Mouse (Mus musculus): Measurements from ENCODE around the gene Ankrd13b. TPM values are rescaled to one million over a fixed set of nuclear protein-coding genes. Genes with fewer than 3 reads are reported as not detected.

Ankrd13b gene
- polyA plus RNA-seq, 1 experiment from 2014 or later: 16.7 TPM

GRCm38 (mm10) chr11:77505291-77505980 lies 16.0 kb upstream of the Ankrd13b start:
- WGBS: 92% methylated on average over 22 of the region's 22 CpGs
- DNase-seq (ENCODE audit: low spot score): no peak
- H3K4me3 ChIP-seq: no peak overlapping the region

GRCm38 (mm10) chr11:77504377-77504776 lies 14.9 kb upstream of the Ankrd13b start:
- H3K4me3 ChIP-seq: no peak overlapping the region
- no peak overlapping the region for H3K27ac ChIP-seq
- peaks cover 54% of the 10 kb centered on the region for H3K4me1 ChIP-seq (replicated peaks)
- no peaks in the 10 kb centered on the region for H3K9me3 ChIP-seq
- H3K27me3 ChIP-seq (ENCODE audit: insufficient read depth, poor library complexity, severe bottlenecking): no peaks in the 10 kb centered on the region
- DNase-seq (ENCODE audit: low spot score): no peak
- WGBS: 95% methylated on average over 19 of the region's 19 CpGs
- peaks cover 94% of the 10 kb centered on the region for H3K36me3 ChIP-seq

More at GRCm38 (mm10) chr11:77505291-77505980, 16.0 kb upstream of the Ankrd13b start:
- Histone ChIP-seq H3K9me3 (no peaks in the 10 kb centered on the region), H3K4me1 (replicated peaks) (peaks cover 47% of the 10 kb centered on the region), H3K27ac (no peak overlapping the region), H3K27me3 (ENCODE audit: insufficient read depth, poor library complexity, severe bottlenecking) (no peaks in the 10 kb centered on the region), H3K36me3 (peaks cover 94% of the 10 kb centered on the region)

DNA sequence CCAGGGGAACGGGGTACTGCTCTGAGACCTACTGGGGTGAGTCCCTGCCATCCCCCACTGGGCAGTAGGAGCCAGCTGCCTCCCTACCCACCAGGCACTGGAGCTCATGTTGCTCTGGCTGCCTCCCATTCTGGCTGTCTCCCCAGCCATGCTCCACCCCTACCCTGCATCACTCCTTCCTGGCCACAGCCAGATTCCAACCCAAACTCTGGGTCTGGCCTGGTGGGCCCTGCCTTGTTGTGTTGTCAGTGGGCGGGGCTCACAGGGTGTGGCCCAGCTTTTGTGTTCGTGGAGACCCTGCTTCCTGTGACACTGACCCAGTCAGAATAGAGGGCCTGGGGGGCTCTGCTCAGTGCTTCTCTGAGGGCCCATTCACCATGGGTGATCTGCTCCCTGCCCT lies 14.0 kb upstream of the Ankrd13b start:
- Histone ChIP-seq H3K27me3 (ENCODE audit: insufficient read depth, poor library complexity, severe bottlenecking) (no peaks in the 10 kb centered on the region), H3K4me3 (no peak overlapping the region), H3K36me3 (peaks cover 94% of the 10 kb centered on the region), H3K4me1 (replicated peaks) (peaks cover 55% of the 10 kb centered on the region), H3K27ac (no peak overlapping the region), H3K9me3 (no peaks in the 10 kb centered on the region)
- WGBS: 63% methylated on average over 3 of the region's 3 CpGs
- DNase-seq (ENCODE audit: low spot score): no peak

DNA sequence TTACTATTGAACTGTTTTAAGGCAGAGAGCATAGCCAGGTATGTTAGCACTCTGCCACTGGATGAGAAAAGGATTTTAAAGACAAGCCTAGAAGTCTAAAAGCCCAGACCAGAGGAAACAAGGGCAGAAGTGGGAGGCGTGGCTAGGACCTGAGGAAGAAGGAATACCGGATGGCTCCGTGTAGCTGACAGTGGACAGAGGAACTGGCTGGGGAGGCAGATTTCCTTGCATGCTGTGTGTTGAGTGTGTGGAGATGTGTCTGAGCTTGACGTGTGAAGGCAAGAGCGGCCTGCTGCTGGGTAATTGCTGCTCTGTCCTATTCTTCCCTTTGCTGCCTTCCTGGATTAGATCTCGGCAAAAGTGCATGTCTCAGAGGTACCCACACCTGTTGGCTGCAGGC lies 13.0 kb upstream of the Ankrd13b start:
- peaks cover 91% of the 10 kb centered on the region for H3K36me3 ChIP-seq
- no peak for DNase-seq (ENCODE audit: low spot score)

GRCm38 (mm10) chr11:77501971-77502370 lies 12.5 kb upstream of the Ankrd13b start:
- no peak overlapping the region for H3K27ac ChIP-seq
- no peak overlapping the region for H3K4me3 ChIP-seq
- no peaks in the 10 kb centered on the region for H3K9me3 ChIP-seq
- no peaks in the 10 kb centered on the region for H3K27me3 ChIP-seq (ENCODE audit: insufficient read depth, poor library complexity, severe bottlenecking)
- DNase-seq (ENCODE audit: low spot score): no peak
- 94% methylated on average over 4 of the region's 4 CpGs for WGBS
- peaks cover 86% of the 10 kb centered on the region for H3K36me3 ChIP-seq
- peaks cover 62% of the 10 kb centered on the region for H3K4me1 ChIP-seq (replicated peaks)

More for the DNA sequence above, 13.0 kb upstream of the Ankrd13b start:
- H3K4me3 ChIP-seq: no peak overlapping the region
- WGBS: 87% methylated on average over 6 of the region's 6 CpGs
- peaks cover 58% of the 10 kb centered on the region for H3K4me1 ChIP-seq (replicated peaks)
- H3K27me3 ChIP-seq (ENCODE audit: insufficient read depth, poor library complexity, severe bottlenecking): no peaks in the 10 kb centered on the region
- no peak overlapping the region for H3K27ac ChIP-seq
- no peaks in the 10 kb centered on the region for H3K9me3 ChIP-seq

- WGBS: 28% methylated on average over 5 of the region's 5 CpGs
- no peaks in the 10 kb centered on the region for H3K9me3 ChIP-seq
- no peaks in the 10 kb centered on the region for H3K27me3 ChIP-seq (ENCODE audit: insufficient read depth, poor library complexity, severe bottlenecking)
- H3K36me3 ChIP-seq: peaks cover 80% of the 10 kb centered on the region
- peak; percentile 72 for DNase-seq (ENCODE audit: low spot score)
- H3K4me3 ChIP-seq: no peak overlapping the region
- peaks cover 61% of the 10 kb centered on the region for H3K4me1 ChIP-seq (replicated peaks)
- no peak overlapping the region for H3K27ac ChIP-seq
These were observed 11.9 kb upstream of the Ankrd13b start for GRCm38 (mm10) chr11:77501392-77501791.

DNA sequence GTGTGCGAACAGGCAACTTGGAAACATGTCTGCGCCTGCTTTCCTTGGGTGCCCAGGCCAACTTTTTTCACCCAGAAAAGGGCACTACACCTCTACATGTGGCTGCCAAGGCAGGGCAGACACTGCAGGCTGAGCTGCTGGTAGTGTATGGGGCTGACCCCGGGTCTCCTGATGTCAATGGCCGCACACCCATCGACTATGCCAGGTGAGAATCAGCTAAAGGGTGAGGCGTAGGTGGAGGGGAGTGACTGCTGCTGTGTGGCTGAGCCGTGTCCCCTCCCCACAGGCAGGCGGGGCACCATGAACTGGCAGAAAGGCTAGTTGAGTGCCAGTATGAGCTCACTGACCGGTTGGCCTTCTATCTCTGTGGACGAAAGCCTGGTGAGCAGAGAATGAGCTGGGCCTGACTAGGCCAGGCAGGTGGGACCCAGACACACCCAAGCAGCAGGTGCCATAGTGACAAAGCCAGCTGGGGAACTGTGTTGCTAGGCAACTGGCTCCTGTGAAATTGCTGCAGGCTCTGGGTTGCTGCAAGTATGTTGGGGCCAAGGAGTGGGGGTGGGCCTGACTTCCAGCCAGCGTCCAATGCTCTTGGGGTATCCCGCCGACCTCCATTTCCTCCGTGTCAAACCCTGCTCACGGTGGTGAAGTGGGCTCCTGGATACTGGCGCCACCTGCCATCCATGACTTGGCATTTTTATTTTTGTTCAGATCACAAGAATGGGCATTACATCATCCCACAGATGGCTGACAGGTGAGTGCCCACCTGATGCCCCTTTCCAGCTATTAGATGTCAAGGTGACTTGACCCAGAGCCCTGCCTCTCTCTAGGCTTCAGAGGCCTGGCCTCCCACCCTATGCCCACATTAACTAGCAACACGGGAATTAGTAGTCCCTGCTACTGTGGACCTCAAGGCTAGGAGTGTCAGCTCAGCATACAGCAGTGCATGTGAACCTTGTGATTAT lies 11.2 kb upstream of the Ankrd13b start:
- H3K4me3 ChIP-seq: no peak overlapping the region

DNA sequence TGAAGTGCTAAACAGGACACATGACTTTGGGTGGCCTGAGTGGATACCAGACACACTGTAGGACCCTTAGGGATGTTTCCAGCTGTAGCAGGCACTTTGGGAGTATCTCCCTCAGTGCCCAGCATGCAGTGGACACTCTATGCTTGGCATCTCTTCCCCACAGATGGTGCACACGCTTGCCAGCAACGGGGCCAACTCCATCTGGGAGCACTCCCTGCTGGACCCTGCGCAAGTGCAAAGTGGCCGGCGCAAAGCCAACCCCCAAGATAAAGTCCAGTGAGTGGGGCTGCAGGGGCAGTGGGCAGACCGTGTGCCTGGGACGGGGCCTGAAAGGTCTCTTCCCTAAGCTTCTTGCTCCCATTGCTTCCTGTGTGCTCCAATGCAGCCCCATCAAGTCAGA lies 9.9 kb upstream of the Ankrd13b start:
- Histone ChIP-seq H3K4me1 (replicated peaks) (peaks cover 81% of the 10 kb centered on the region), H3K36me3 (peaks cover 62% of the 10 kb centered on the region), H3K4me3 (no peak overlapping the region; the same call in 1 of the 2 replicates), H3K9me3 (no peaks in the 10 kb centered on the region), H3K27me3 (ENCODE audit: insufficient read depth, poor library complexity, severe bottlenecking) (no peaks in the 10 kb centered on the region), H3K27ac (peak overlapping the region; percentile 88)
- WGBS: 93% methylated on average over 7 of the region's 7 CpGs
- no peak for DNase-seq (ENCODE audit: low spot score)

More for the DNA sequence above, 11.2 kb upstream of the Ankrd13b start:
- Histone ChIP-seq H3K4me1 (replicated peaks) (peaks cover 69% of the 10 kb centered on the region), H3K36me3 (peaks cover 73% of the 10 kb centered on the region), H3K27me3 (ENCODE audit: insufficient read depth, poor library complexity, severe bottlenecking) (no peaks in the 10 kb centered on the region), H3K9me3 (no peaks in the 10 kb centered on the region), H3K27ac (peak overlapping the region; percentile 64; the same call in 1 of the 2 replicates)
- peak; percentile 27 for DNase-seq (ENCODE audit: low spot score)
- 80% methylated on average over 17 of the region's 17 CpGs for WGBS

GRCm38 (mm10) chr11:77498261-77499139 lies 9.0 kb upstream of the Ankrd13b start:
- H3K27me3 ChIP-seq (ENCODE audit: insufficient read depth, poor library complexity, severe bottlenecking): no peaks in the 10 kb centered on the region
- peak overlapping the region; percentile 88 for H3K27ac ChIP-seq
- H3K4me3 ChIP-seq: peak overlapping the region; percentile 29
- 74% methylated on average over 12 of the region's 12 CpGs for WGBS
- peak; percentile 39 for DNase-seq (ENCODE audit: low spot score)
- peaks cover 54% of the 10 kb centered on the region for H3K36me3 ChIP-seq
- peaks cover 86% of the 10 kb centered on the region for H3K4me1 ChIP-seq (replicated peaks)
- H3K9me3 ChIP-seq: no peaks in the 10 kb centered on the region

GRCm38 (mm10) chr11:77497851-77498250 lies 8.4 kb upstream of the Ankrd13b start:
- Histone ChIP-seq H3K27ac (peak overlapping the region; percentile 88), H3K9me3 (no peaks in the 10 kb centered on the region), H3K27me3 (ENCODE audit: insufficient read depth, poor library complexity, severe bottlenecking) (no peaks in the 10 kb centered on the region), H3K36me3 (peaks cover 47% of the 10 kb centered on the region), H3K4me1 (replicated peaks) (peaks cover 84% of the 10 kb centered on the region), H3K4me3 (peak overlapping the region; percentile 29)
- WGBS: 9% methylated on average over 4 of the region's 4 CpGs
- DNase-seq (ENCODE audit: low spot score): peak; percentile 58

GRCm38 (mm10) chr11:77497341-77497756 lies 7.9 kb upstream of the Ankrd13b start:
- H3K4me3 ChIP-seq: peak overlapping the region; percentile 29
- H3K27ac ChIP-seq: peak overlapping the region; percentile 88
- no peaks in the 10 kb centered on the region for H3K27me3 ChIP-seq (ENCODE audit: insufficient read depth, poor library complexity, severe bottlenecking)
- H3K9me3 ChIP-seq: no peaks in the 10 kb centered on the region
- peak; percentile 85 for DNase-seq (ENCODE audit: low spot score)
- H3K36me3 ChIP-seq: peaks cover 42% of the 10 kb centered on the region
- peaks cover 88% of the 10 kb centered on the region for H3K4me1 ChIP-seq (replicated peaks)
- 6% methylated on average over 6 of the region's 6 CpGs for WGBS

GRCm38 (mm10) chr11:77495507-77495906 lies 6.0 kb upstream of the Ankrd13b start:
- H3K27me3 ChIP-seq (ENCODE audit: insufficient read depth, poor library complexity, severe bottlenecking): no peaks in the 10 kb centered on the region
- peaks cover 95% of the 10 kb centered on the region for H3K4me1 ChIP-seq (replicated peaks)
- peaks cover 24% of the 10 kb centered on the region for H3K36me3 ChIP-seq
- peak overlapping the region; percentile 3; the same call in 1 of the 2 replicates for H3K27ac ChIP-seq
- H3K4me3 ChIP-seq: no peak overlapping the region
- no peaks in the 10 kb centered on the region for H3K9me3 ChIP-seq
- DNase-seq (ENCODE audit: low spot score): no peak

Measured in hindbrain, embryonic 10.5 days (tissue).